Mouse (Mus musculus): ENCODE measurements around the gene Gipc1.

The Gipc1 gene

GRCm38 (mm10) chr8:83648031-83648430 lies 4.4 kb upstream of the Gipc1 start:
- DNase-seq (ENCODE audit: low read depth, low spot score) = no peak

GRCm38 (mm10) chr8:83649699-83650098 lies 2.8 kb upstream of the Gipc1 start:
- no peak for DNase-seq (ENCODE audit: low read depth, low spot score)

- no peak for DNase-seq (ENCODE audit: low read depth, low spot score)
These were observed 526 bp downstream of the Gipc1 start for GRCm38 (mm10) chr8:83652744-83653661.

GRCm38 (mm10) chr8:83653662-83654017 lies 1.2 kb downstream of the Gipc1 start:
- no peak for DNase-seq (ENCODE audit: low read depth, low spot score)

GRCm38 (mm10) chr8:83654725-83655124 lies 2.2 kb downstream of the Gipc1 start:
- no peak for DNase-seq (ENCODE audit: low read depth, low spot score)

GRCm38 (mm10) chr8:83656043-83656442 lies 3.6 kb downstream of the Gipc1 start:
- no peak for DNase-seq (ENCODE audit: low read depth, low spot score)

- no peak for DNase-seq (ENCODE audit: low read depth, low spot score)
These were observed 4.2 kb downstream of the Gipc1 start for GRCm38 (mm10) chr8:83656484-83657246.

- DNase-seq (ENCODE audit: low read depth, low spot score) = no peak
These were observed 8.1 kb downstream of the Gipc1 start for GRCm38 (mm10) chr8:83660545-83660944.

GRCm38 (mm10) chr8:83660995-83661680 lies 8.7 kb downstream of the Gipc1 start:
- DNase-seq (ENCODE audit: low read depth, low spot score) = no peak

- peak; percentile 85 for DNase-seq (ENCODE audit: low read depth, low spot score)
These were observed 9.9 kb downstream of the Gipc1 start for GRCm38 (mm10) chr8:83662421-83662826.

GRCm38 (mm10) chr8:83664096-83664495 lies 11.6 kb downstream of the Gipc1 start:
- no peak for DNase-seq (ENCODE audit: low read depth, low spot score)

- no peak for DNase-seq (ENCODE audit: low read depth, low spot score)
These were observed 12.6 kb downstream of the Gipc1 start for GRCm38 (mm10) chr8:83664931-83665625.

GRCm38 (mm10) chr8:83665969-83666865 lies 13.7 kb downstream of the Gipc1 start, which contains the start of gene Ptger1:
Ptger1 (plus strand) TSS chr8:83666678.
- no peak for DNase-seq (ENCODE audit: low read depth, low spot score)

- DNase-seq (ENCODE audit: low read depth, low spot score) = no peak
These were observed 14.4 kb downstream of the Gipc1 start for GRCm38 (mm10) chr8:83666866-83667234.

GRCm38 (mm10) chr8:83667526-83667925 lies 15.0 kb downstream of the Gipc1 start:
- DNase-seq (ENCODE audit: low read depth, low spot score) = no peak

- no peak for DNase-seq (ENCODE audit: low read depth, low spot score)
These were observed 15.8 kb downstream of the Gipc1 start for GRCm38 (mm10) chr8:83668010-83668916.

GRCm38 (mm10) chr8:83669013-83669412 lies 16.5 kb downstream of the Gipc1 start:
- DNase-seq (ENCODE audit: low read depth, low spot score) = no peak

- no peak for DNase-seq (ENCODE audit: low read depth, low spot score)
These were observed 20.5 kb downstream of the Gipc1 start for GRCm38 (mm10) chr8:83672936-83673335.

- no peak for DNase-seq (ENCODE audit: low read depth, low spot score)
These were observed 22.0 kb downstream of the Gipc1 start for GRCm38 (mm10) chr8:83674497-83674896.
